Comparison of ENCODE assay signal across 8 mouse cellular contexts in genomic region chr1:131138191-131139016, GRCm38 (mm10). TPM values are rescaled to one million over a fixed set of nuclear protein-coding genes. Genes with fewer than 3 reads are reported as not detected.
DNase-seq lines count a peak whose midpoint lies in the region; ATAC-seq and TF ChIP-seq lines count a peak whose summit lies in the region.

Dyrk3 (minus strand) TSS chr1:131138340.

- peak; percentile 93 for ATAC-seq in cerebellum, adult (ENCODE audit: insufficient number of reproducible peaks, low FRiP score, low TSS enrichment)
- peak; percentile 98 for ATAC-seq in forebrain, embryonic 14.5 days
- peak; percentile 98 for ATAC-seq in lung, embryonic 15.5 days (ENCODE audit: borderline replicate concordance, extremely low read depth, low FRiP score, low TSS enrichment)

- DNase-seq in ES-CJ7 (ENCODE audit: low read depth, low spot score) = peak; percentile 97
- DNase-seq in forebrain, embryonic 14.5 days (ENCODE audit: low spot score) = peak; percentile 97
- DNase-seq in heart, postnatal 25 days (ENCODE audit: low spot score) = peak; percentile 77
- DNase-seq in layer of hippocampus, adult 2 months (ENCODE audit: low spot score in 2 of 2) = peak; percentile 90 to 91
- DNase-seq in ovary, adult 18-20 months (ENCODE audit: low spot score) = peak; percentile 89
- peak; percentile 93 for DNase-seq in thymus, postnatal 0 days (ENCODE audit: low spot score)

- peaks cover 31% of the 10 kb centered on the region for H3K4me1 ChIP-seq in forebrain, embryonic 14.5 days (ENCODE audit: control insufficient read depth, insufficient read depth, low read length)
- peaks cover 9% of the 10 kb centered on the region; the same call in 1 of the 2 replicates for H3K4me1 ChIP-seq in lung, embryonic 15.5 days

- H3K9ac ChIP-seq in forebrain, embryonic 14.5 days (ENCODE audit: low read length) = peak within 1 kb of the TSS; percentile 78
- peak within 1 kb of the TSS; percentile 56 for H3K9ac ChIP-seq in lung, embryonic 15.5 days

- peak within 1 kb of the TSS; percentile 70 for H3K4me3 ChIP-seq in forebrain, embryonic 14.5 days (ENCODE audit: low read depth, low read length)
- H3K4me3 ChIP-seq in layer of hippocampus, adult 2 months = peak within 1 kb of the TSS; percentile 72
- peak within 1 kb of the TSS; percentile 78 for H3K4me3 ChIP-seq in lung, embryonic 15.5 days

- peak; percentile 75 for TF ChIP-seq CTCF in layer of hippocampus, adult 2 months (conservative IDR thresholded peaks at IDR 0.05)

- H3K27me3 ChIP-seq in forebrain, embryonic 14.5 days (replicated peaks; ENCODE audit: control insufficient read depth, insufficient read depth, low read length) = no peaks in the 10 kb centered on the region
- no peaks in the 10 kb centered on the region for H3K27me3 ChIP-seq in lung, embryonic 15.5 days

- peak within 1 kb of the TSS; percentile 51 for H3K4me2 ChIP-seq in forebrain, embryonic 14.5 days (ENCODE audit: low read length)
- H3K4me2 ChIP-seq in lung, embryonic 15.5 days = peak within 1 kb of the TSS; percentile 96

- H3K27ac ChIP-seq in forebrain, embryonic 14.5 days (ENCODE audit: low read depth, low read length) = peak within 1 kb of the TSS; percentile 79
- H3K27ac ChIP-seq in layer of hippocampus, adult 2 months = peak within 1 kb of the TSS; percentile 84
- peak within 1 kb of the TSS; percentile 73 for H3K27ac ChIP-seq in lung, embryonic 15.5 days

- H3K9me3 ChIP-seq in forebrain, embryonic 14.5 days (replicated peaks; ENCODE audit: control insufficient read depth, low read length) = no peaks in the 10 kb centered on the region
- no peaks in the 10 kb centered on the region for H3K9me3 ChIP-seq in lung, embryonic 15.5 days

- 6% methylated on average over 49 of the region's 49 CpGs for WGBS in forebrain, embryonic 14.5 days
- WGBS in lung, embryonic 15.5 days = 2% methylated on average over 49 of the region's 49 CpGs

- intact Hi-C loops in heart, postnatal 25 days (cut with DNase I) = loop anchor here (2.0 to 10.0 kb wide), 2 partner anchors 22 to 154 kb away; no protein-coding TSS in a partner anchor

- 0 out of 2 replicates have a peak, but pooled peaks cover 3% of the 10 kb centered on the region for H3K36me3 ChIP-seq in forebrain, embryonic 14.5 days (ENCODE audit: control insufficient read depth, insufficient read depth, low read length)
- H3K36me3 ChIP-seq in lung, embryonic 15.5 days = no peaks in the 10 kb centered on the region

RNA-seq across cellular contexts. Expression of gene Dyrk3, which starts in this region (rescaled TPM):
- polyA plus RNA-seq in forebrain, embryonic 14.5 days (2014; fragmentation: Nextera tagmentation; extraction: Ambion mirVana) = 19.2 and 19.4 TPM in 2 replicates
- total RNA-seq in heart, postnatal 25 days (2021) = under 1 TPM; 0.25 to 0.29 TPM
- 10 to 100 TPM; 19.2 to 21.7 TPM for total RNA-seq in layer of hippocampus, adult 2 months (2021)
- 3.3 and 3.7 TPM in 2 replicates for polyA plus RNA-seq in lung, embryonic 15.5 days (2015; fragmentation: Nextera tagmentation; extraction: Ambion mirVana)
- 1.9 and 2.2 TPM in 2 replicates for polyA plus RNA-seq in thymus, postnatal 0 days (2015; fragmentation: Nextera tagmentation; extraction: Ambion mirVana)

Comparison
In these comparisons a context has a peak if more than half of its experiments do, and no peak if none do; other contexts are left out.
1. Peak in every context shown above with its lines: DNase-seq, ATAC-seq, H3K4me3 ChIP-seq and H3K27ac ChIP-seq.
2. RNA of gene Dyrk3 (total RNA-seq): 19.2 to 21.7 TPM in layer of hippocampus, adult 2 months; 0.25 to 0.29 TPM in heart, postnatal 25 days; every median in the first group is over 10 times any median in the second.
3. Peak in DNase-seq in heart, postnatal 25 days; RNA of the gene not detected or under 1 TPM.